Mouse (Mus musculus) heart, postnatal 0 days (tissue): ENCODE data around the gene 4632433K11Rik. TPM values are rescaled to one million over a fixed set of nuclear protein-coding genes. Genes with fewer than 3 reads are reported as not detected.
A peak's percentile ranks its signal among the peaks of the same experiment; 100 is the strongest.

Source experiments
- ATAC-seq: fragments of 200-750 bp; cut with Nextera tagmentation; 2 replicates; pipeline ENCODE4 v1.8.0; 2017; ENCODE audit warnings: low read depth, moderate number of reproducible peaks, moderate library complexity; ENCODE audit not compliant: insufficient read depth
- DNase-seq: peaks from one replicate; pipeline ENCODE4 v3.0.0-alpha.2; 2016; ENCODE audit warnings: low spot score
- H3K27ac ChIP-seq: fragments of 300-500 bp; sonication (generic); 2 replicates; pipeline ENCODE4 v1.5.1; 2014; ENCODE audit warnings: low read depth, mild to moderate bottlenecking
- H3K27me3 ChIP-seq: fragments of 300-500 bp; sonication (generic); 2 replicates; pipeline ENCODE4 v1.6.1; 2014; ENCODE audit warnings: low read length, mixed read lengths; ENCODE audit not compliant: control insufficient read depth, insufficient read depth
- H3K36me3 ChIP-seq: fragments of 300-500 bp; sonication (generic); replicated peaks from 2 replicates; pipeline ENCODE4 v1.6.1; 2014; ENCODE audit warnings: low read length, mixed read lengths; ENCODE audit not compliant: control insufficient read depth, insufficient read depth
- H3K4me1 ChIP-seq: fragments of 300-500 bp; sonication (generic); 2 replicates; pipeline ENCODE4 v1.6.1; 2014; ENCODE audit warnings: antibody characterized with exemption; ENCODE audit not compliant: control insufficient read depth, insufficient read depth
- H3K4me2 ChIP-seq: fragments of 300-500 bp; sonication (generic); 2 replicates; pipeline ENCODE4 v1.6.1; 2014; ENCODE audit warnings: low read depth, mild to moderate bottlenecking, low read length, moderate library complexity
- H3K4me3 ChIP-seq: fragments of 300-500 bp; sonication (generic); 2 replicates; pipeline ENCODE4 v1.5.1; 2014; ENCODE audit warnings: low read depth, low read length
- H3K9ac ChIP-seq: fragments of 300-500 bp; sonication (generic); replicated peaks from 2 replicates; pipeline ENCODE4 v1.6.1; 2014; ENCODE audit warnings: low read depth, low read length, mixed read lengths
- H3K9me3 ChIP-seq: fragments of 300-500 bp; sonication (generic); replicated peaks from 2 replicates; pipeline ENCODE4 v1.6.1; 2016; ENCODE audit warnings: low read length; ENCODE audit not compliant: control insufficient read depth
- CTCF ChIP-seq: IDR thresholded peaks from 2 replicates; pipeline ENCODE4 v1.5.1; 2016; ENCODE audit warnings: antibody characterized with exemption, control low read depth, low read depth
- EP300 ChIP-seq: IDR thresholded peaks from 2 replicates; pipeline ENCODE4 v1.6.1; 2016; ENCODE audit warnings: antibody characterized with exemption, low read depth
- WGBS: fragments of 180-500 bp; shearing (Covaris S2); extraction: QIAGEN DNeasy Blood & Tissue Kit; methylation state at CpG from one replicate; pipeline ENCODE4 v1.1.7; 2014; 5-methylcytosine and 5-hydroxymethylcytosine counted together
- polyA plus RNA-seq: library from polyadenylated mRNA; unstranded; fragments of >200 nt; fragmentation: Nextera tagmentation; extraction: Ambion mirVana; gene quantifications from 2 replicates; pipeline ENCODE4 v1.2.1, GENCODE M21; 2015
- total RNA-seq: library from RNA; depleted of rRNA; stranded (reverse); fragments of >200 nt; gene quantifications from 2 replicates; pipeline ENCODE4 v1.2.3, GENCODE M21; 2014; ENCODE audit warnings: low replicate concordance

The 4632433K11Rik gene
- total and polyA plus RNA-seq, 2 experiments from 2014 or later, result 0.99 TPM; not detected in 1

GRCm38 (mm10) chr7:5052931-5053343 is 19.0 kb downstream of the 4632433K11Rik start:
- Histone ChIP-seq H3K4me3 (peak overlapping the region; percentile 67), H3K27me3 (peaks cover 59% of the 10 kb centered on the region), H3K36me3 (no peaks in the 10 kb centered on the region), H3K9ac (peak overlapping the region; percentile 36), H3K4me2 (peak overlapping the region; percentile 92), H3K4me1 (peaks cover 15% of the 10 kb centered on the region), H3K9me3 (no peaks in the 10 kb centered on the region), H3K27ac (no peak overlapping the region)
- ATAC-seq, result no peak
- 8% methylated on average over 41 of the region's 45 CpGs for WGBS
- TF ChIP-seq CTCF, result no peak
- TF ChIP-seq EP300, result no peak
- DNase-seq, result no peak

- WGBS, result 12% methylated on average over 32 of the region's 32 CpGs
- H3K27me3 ChIP-seq, result peaks cover 65% of the 10 kb centered on the region
- H3K4me2 ChIP-seq, result peak overlapping the region; percentile 92
- peaks cover 15% of the 10 kb centered on the region for H3K4me1 ChIP-seq
- ATAC-seq, result no peak
- no peak for TF ChIP-seq EP300
- TF ChIP-seq CTCF, result no peak
- no peaks in the 10 kb centered on the region for H3K9me3 ChIP-seq
- peak overlapping the region; percentile 67 for H3K4me3 ChIP-seq
- H3K27ac ChIP-seq, result no peak overlapping the region
- H3K9ac ChIP-seq, result no peak overlapping the region
- no peaks in the 10 kb centered on the region for H3K36me3 ChIP-seq
- no peak for DNase-seq
These were observed 19.7 kb downstream of the 4632433K11Rik start for GRCm38 (mm10) chr7:5053456-5054179.

- WGBS, result 2% methylated on average over 52 of the region's 55 CpGs
- Histone ChIP-seq H3K36me3 (no peaks in the 10 kb centered on the region), H3K4me3 (peak overlapping the region; percentile 33), H3K4me1 (peaks cover 14% of the 10 kb centered on the region), H3K27me3 (peaks cover 65% of the 10 kb centered on the region), H3K9me3 (no peaks in the 10 kb centered on the region), H3K9ac (peak overlapping the region; percentile 21; the same call in 1 of the 2 replicates), H3K27ac (no peak overlapping the region), H3K4me2 (peak overlapping the region; percentile 55)
- ATAC-seq (no peak), DNase-seq (no peak)
- TF ChIP-seq CTCF (no peak), EP300 (no peak)
These were observed 22.8 kb downstream of the 4632433K11Rik start for GRCm38 (mm10) chr7:5056651-5057263.

GRCm38 (mm10) chr7:5057381-5057780 is 23.5 kb downstream of the 4632433K11Rik start:
- no peaks in the 10 kb centered on the region for H3K36me3 ChIP-seq
- ATAC-seq, result no peak
- H3K9ac ChIP-seq, result no peak overlapping the region
- no peak overlapping the region for H3K4me2 ChIP-seq
- H3K27ac ChIP-seq, result no peak overlapping the region
- TF ChIP-seq EP300 (no peak), CTCF (no peak)
- H3K4me1 ChIP-seq, result peaks cover 11% of the 10 kb centered on the region
- WGBS, result 32% methylated on average over 8 of the region's 8 CpGs
- H3K9me3 ChIP-seq, result no peaks in the 10 kb centered on the region
- DNase-seq, result no peak
- no peak overlapping the region; the same call in 1 of the 2 replicates for H3K4me3 ChIP-seq
- H3K27me3 ChIP-seq, result peaks cover 61% of the 10 kb centered on the region

DNA sequence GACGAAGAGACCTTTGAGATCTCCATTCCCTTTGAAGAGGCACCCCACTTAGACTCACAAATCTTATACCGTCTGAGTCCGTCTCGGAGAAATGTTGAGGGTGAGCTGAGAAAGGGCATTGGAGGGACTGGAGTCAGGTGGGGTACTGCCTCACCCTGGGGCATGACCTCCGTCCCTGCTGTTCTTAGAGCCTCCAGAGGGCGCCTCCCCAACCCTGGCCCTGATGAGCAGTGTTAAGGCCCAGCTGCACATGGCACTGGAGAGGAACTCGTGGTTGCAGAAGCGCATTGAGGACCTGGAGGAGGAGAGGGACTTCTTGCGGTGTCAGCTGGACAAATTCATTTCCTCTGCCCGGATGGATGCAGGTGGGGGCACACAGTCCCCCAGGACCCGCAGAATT is 23.9 kb downstream of the 4632433K11Rik start:
- no peak for DNase-seq
- H3K4me3 ChIP-seq, result no peak overlapping the region
- H3K9me3 ChIP-seq, result no peaks in the 10 kb centered on the region
- H3K27ac ChIP-seq, result no peak overlapping the region
- H3K36me3 ChIP-seq, result no peaks in the 10 kb centered on the region
- H3K27me3 ChIP-seq, result peaks cover 57% of the 10 kb centered on the region
- WGBS, result 36% methylated on average over 11 of the region's 11 CpGs
- H3K9ac ChIP-seq, result no peak overlapping the region
- peaks cover 8% of the 10 kb centered on the region for H3K4me1 ChIP-seq
- ATAC-seq, result no peak
- TF ChIP-seq CTCF (no peak), EP300 (no peak)
- no peak overlapping the region for H3K4me2 ChIP-seq
